Mouse (Mus musculus) heart, embryonic 14.5 days (tissue): ENCODE measurements around the gene Flot2. TPM values are rescaled to one million over a fixed set of nuclear protein-coding genes. Genes with fewer than 3 reads are reported as not detected.
"Not testable (repeated sequence)": the region's sequence is repeated elsewhere in the genome, so short reads cannot be mapped to it uniquely, and the experiment has no call there.

Experiments used
- ATAC-seq: fragments of 200-750 bp; cut with Nextera tagmentation; 2 replicates; pipeline ENCODE4 v1.8.0; 2017; ENCODE audit warnings: low read depth, moderate TSS enrichment; ENCODE audit not compliant: insufficient number of reproducible peaks, insufficient read depth, low FRiP score
- H3K27ac ChIP-seq, 2 experiments: fragments of 200-500 bp in 1 of 2; fragments of 300-500 bp in 1 of 2; sonication (generic) in 1 of 2; replicated peaks in 1 of 2; 2 replicates each; pipeline ENCODE4 v1.5.1; 2012 to 2014; ENCODE audit warnings: low read depth in 2 of 2, low read length in 2 of 2, control low read depth in 1 of 2, mild to moderate bottlenecking in 1 of 2, mixed read lengths in 1 of 2; ENCODE audit not compliant: control insufficient read depth in 1 of 2, insufficient read depth in 1 of 2
- H3K27me3 ChIP-seq: fragments of 300-500 bp; sonication (generic); 2 replicates; pipeline ENCODE4 v1.6.1; 2014; ENCODE audit warnings: mild to moderate bottlenecking, low read length, control low read depth; ENCODE audit not compliant: control insufficient read depth, insufficient read depth
- H3K36me3 ChIP-seq: fragments of 300-500 bp; sonication (generic); 2 replicates; pipeline ENCODE4 v1.6.1; 2014; ENCODE audit warnings: mild to moderate bottlenecking, control low read depth, low read length, mixed read lengths; ENCODE audit not compliant: control insufficient read depth, insufficient read depth
- H3K4me1 ChIP-seq, 2 experiments: fragments of 200-500 bp in 1 of 2; fragments of 300-500 bp in 1 of 2; sonication (generic) in 1 of 2; 2 replicates each; pipeline ENCODE4 v1.6.1; 2012 to 2014; ENCODE audit warnings: low read length in 2 of 2, control low read depth in 1 of 2, mixed read lengths in 1 of 2; ENCODE audit not compliant: control insufficient read depth in 2 of 2, insufficient read depth in 2 of 2
- H3K4me2 ChIP-seq: fragments of 300-500 bp; sonication (generic); 2 replicates; pipeline ENCODE4 v1.6.1; 2014; ENCODE audit warnings: mild to moderate bottlenecking, low read length
- H3K4me3 ChIP-seq, 2 experiments: fragments of 200-500 bp in 1 of 2; fragments of 300-500 bp in 1 of 2; sonication (generic) in 1 of 2; 2 replicates each; pipeline ENCODE4 v1.5.1; 2012 to 2014; ENCODE audit warnings: low read length in 2 of 2, mild to moderate bottlenecking in 2 of 2, control low read depth in 1 of 2, low read depth in 1 of 2, moderate library complexity in 1 of 2; ENCODE audit not compliant: control insufficient read depth in 1 of 2, insufficient read depth in 1 of 2
- H3K9ac ChIP-seq: fragments of 300-500 bp; sonication (generic); 2 replicates; pipeline ENCODE4 v1.6.1; 2014; ENCODE audit warnings: mild to moderate bottlenecking, low read length
- H3K9me3 ChIP-seq: fragments of 300-500 bp; sonication (generic); 2 replicates; pipeline ENCODE4 v1.6.1; 2016; ENCODE audit warnings: low read length, control low read depth; ENCODE audit not compliant: control insufficient read depth
- WGBS: fragments of 180-500 bp; shearing (Covaris S2); extraction: QIAGEN DNeasy Blood & Tissue Kit; methylation state at CpG from one replicate; pipeline ENCODE4 v1.1.7; 2014; 5-methylcytosine and 5-hydroxymethylcytosine counted together
- polyA plus RNA-seq: library from polyadenylated mRNA; unstranded; fragments of >200 nt; fragmentation: Nextera tagmentation; extraction: Ambion mirVana; gene quantifications from 2 replicates; pipeline ENCODE4 v1.2.1, GENCODE M21; 2014

Flot2 gene
- polyA plus RNA-seq, 1 experiment from 2014 or later: 98.3 TPM

DNA sequence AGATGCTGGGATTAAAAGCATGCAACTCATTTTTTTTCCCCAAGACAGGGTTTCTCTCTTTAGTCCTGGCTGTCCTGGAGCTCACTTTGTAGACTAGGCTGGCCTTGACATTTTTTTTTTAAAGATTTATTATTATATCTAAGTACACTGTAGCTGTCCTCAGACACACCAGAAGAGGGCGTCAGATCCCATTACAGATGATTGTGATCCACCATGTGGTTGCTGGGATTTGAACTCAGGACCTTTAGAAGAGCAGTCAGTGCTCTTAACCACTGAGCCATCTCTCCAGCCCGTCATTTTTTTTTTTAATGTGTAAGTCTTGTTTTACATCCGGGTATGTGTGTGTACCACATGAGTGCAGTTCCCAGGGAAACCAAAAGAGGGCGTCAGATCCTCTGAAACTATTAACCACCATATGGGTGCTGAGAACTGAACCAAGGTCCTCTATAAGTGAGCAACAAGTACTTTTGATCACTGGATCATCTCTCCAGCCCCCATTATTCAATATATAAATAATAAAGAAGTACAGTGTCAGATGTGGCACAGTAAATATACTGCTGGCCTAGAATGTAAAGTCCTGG, 4.6 kb downstream of the Flot2 start:
- not testable (repeated sequence) for H3K36me3 ChIP-seq, H3K4me2 ChIP-seq, H3K27ac ChIP-seq, ATAC-seq, H3K9me3 ChIP-seq, H3K4me3 ChIP-seq, H3K9ac ChIP-seq, H3K27me3 ChIP-seq
- H3K4me1 ChIP-seq: peaks cover 14 to 25% of the 10 kb centered on the region in 2 experiments
- WGBS: 88% methylated on average over 4 of the region's 4 CpGs

- Histone ChIP-seq H3K9me3 (no peaks in the 10 kb centered on the region), H3K4me1 (peaks cover 11 to 13% of the 10 kb centered on the region in 2 experiments), H3K9ac (no peak overlapping the region), H3K27ac (peak overlapping the region; percentile 91 to 96), H3K36me3 (peaks cover 14% of the 10 kb centered on the region; the same call in 1 of the 2 replicates), H3K4me3 (no peak overlapping the region), H3K4me2 (no peak overlapping the region), H3K27me3 (no peaks in the 10 kb centered on the region)
- ATAC-seq: peak; percentile 90
- 25% methylated on average over 5 of the region's 5 CpGs for WGBS
Observed at GRCm38 (mm10) chr11:78044758-78045251, 7.1 kb downstream of the Flot2 start.

DNA sequence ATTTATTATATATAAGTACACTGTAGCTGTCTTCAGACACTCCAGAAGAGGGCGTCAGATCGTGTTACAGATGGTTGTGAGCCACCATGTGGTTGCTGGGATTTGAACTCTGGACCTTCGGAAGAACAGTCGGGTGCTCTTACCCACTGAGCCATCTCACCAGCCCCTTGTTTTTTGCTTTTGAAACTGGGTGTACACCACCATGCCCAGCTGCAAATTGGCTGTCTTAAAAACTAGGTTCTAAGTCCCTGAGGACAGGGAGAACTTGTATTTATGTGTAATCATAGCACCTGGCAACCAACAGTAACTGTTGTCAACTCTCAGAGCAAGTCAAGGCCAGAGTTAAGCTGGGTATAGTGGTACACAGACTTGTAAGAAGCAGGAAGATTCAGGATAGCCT, 10.9 kb downstream of the Flot2 start:
- not testable (repeated sequence) for H3K4me3 ChIP-seq, H3K4me2 ChIP-seq, H3K27me3 ChIP-seq, H3K27ac ChIP-seq, H3K9ac ChIP-seq, H3K9me3 ChIP-seq, ATAC-seq
- 100% methylated on average over 2 of the region's 4 CpGs for WGBS
- H3K36me3 ChIP-seq: peaks cover 37% of the 10 kb centered on the region
- H3K4me1 ChIP-seq: peaks cover 11 to 13% of the 10 kb centered on the region in 2 experiments

GRCm38 (mm10) chr11:78053078-78053477, 15.3 kb downstream of the Flot2 start:
- 0 out of 2 replicates have a peak, but pooled peaks have one; percentile 31 for ATAC-seq
- H3K4me1 ChIP-seq: no peaks in the 10 kb centered on the region
- no peak overlapping the region for H3K9ac ChIP-seq
- peaks cover 76% of the 10 kb centered on the region for H3K36me3 ChIP-seq
- H3K4me2 ChIP-seq: no peak overlapping the region
- no peak overlapping the region for H3K4me3 ChIP-seq
- H3K9me3 ChIP-seq: no peaks in the 10 kb centered on the region
- no peak overlapping the region for H3K27ac ChIP-seq
- H3K27me3 ChIP-seq: no peaks in the 10 kb centered on the region
- 77% methylated on average over 8 of the region's 8 CpGs for WGBS

GRCm38 (mm10) chr11:78056946-78057345, 19.2 kb downstream of the Flot2 start:
- no peak overlapping the region for H3K27ac ChIP-seq
- WGBS: 82% methylated on average over 8 of the region's 8 CpGs
- no peaks in the 10 kb centered on the region for H3K9me3 ChIP-seq
- H3K27me3 ChIP-seq: no peaks in the 10 kb centered on the region
- ATAC-seq: no peak
- H3K36me3 ChIP-seq: peaks cover 73% of the 10 kb centered on the region
- no peak overlapping the region for H3K4me3 ChIP-seq
- H3K4me2 ChIP-seq: no peak overlapping the region
- no peaks in the 10 kb centered on the region for H3K4me1 ChIP-seq
- no peak overlapping the region for H3K9ac ChIP-seq

GRCm38 (mm10) chr11:78059833-78060757, 22.4 kb downstream of the Flot2 start:
- Histone ChIP-seq H3K4me1 (no peaks in the 10 kb centered on the region), H3K36me3 (peaks cover 49% of the 10 kb centered on the region), H3K9ac (no peak overlapping the region), H3K4me2 (no peak overlapping the region), H3K4me3 (no peak overlapping the region), H3K9me3 (no peaks in the 10 kb centered on the region), H3K27ac (no peak overlapping the region), H3K27me3 (no peaks in the 10 kb centered on the region)
- peak; percentile 76; the same call in 1 of the 2 replicates for ATAC-seq
- WGBS: 41% methylated on average over 9 of the region's 9 CpGs

DNA sequence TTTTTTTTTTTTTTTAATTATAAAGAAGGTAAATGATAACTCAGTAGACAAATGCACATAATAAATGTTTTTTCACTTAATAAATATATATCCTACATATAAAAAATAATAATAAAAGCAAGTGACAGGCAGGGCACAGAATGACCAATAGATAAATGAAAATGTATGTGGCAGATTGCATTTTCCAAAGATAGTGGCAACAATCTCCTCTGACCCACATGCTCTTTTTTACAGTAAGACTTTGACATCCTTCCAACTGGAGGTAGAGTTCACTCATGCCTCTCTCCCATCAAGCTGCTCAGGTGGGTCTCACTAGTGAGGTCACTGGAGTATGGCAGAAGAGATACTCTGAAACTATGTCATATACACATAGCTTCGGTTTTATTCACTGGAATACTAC, 24.8 kb downstream of the Flot2 start:
- no peak overlapping the region for H3K4me2 ChIP-seq
- no peak overlapping the region for H3K27ac ChIP-seq
- no peak overlapping the region for H3K4me3 ChIP-seq
- H3K4me1 ChIP-seq: no peaks in the 10 kb centered on the region
- no peaks in the 10 kb centered on the region for H3K9me3 ChIP-seq
- ATAC-seq: no peak
- H3K27me3 ChIP-seq: no peaks in the 10 kb centered on the region
- no peak overlapping the region for H3K9ac ChIP-seq
- 63% methylated on average over 1 of the region's 1 CpGs for WGBS
- H3K36me3 ChIP-seq: peaks cover 26% of the 10 kb centered on the region
